Mouse (Mus musculus): ENCODE measurements around the gene Sec16a.

DNA sequence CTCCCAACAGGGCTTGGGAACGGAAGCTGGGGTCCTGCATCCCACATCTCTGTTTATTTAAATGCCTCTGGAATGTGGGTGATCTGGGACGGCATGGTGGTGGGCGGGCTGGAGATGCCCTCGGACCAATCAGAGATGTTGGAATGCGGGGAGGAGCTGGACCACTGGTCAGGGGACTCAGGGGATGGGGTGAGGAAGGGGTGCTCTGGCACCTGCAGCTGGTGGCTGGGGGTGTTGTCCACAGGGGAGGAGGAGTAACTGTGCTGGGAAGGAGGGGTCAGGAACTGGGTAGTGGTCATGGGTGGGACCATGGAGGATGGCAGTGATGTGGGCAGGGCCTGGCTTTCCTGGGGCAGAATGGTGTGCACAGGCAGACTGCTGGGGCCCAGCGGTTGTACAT, 14.5 kb upstream of the Sec16a start:
- TF ChIP-seq CTCF (IDR thresholded peaks at IDR 0.05; ENCODE audit: insufficient read depth, low read length) = no peak
- no peak for TF ChIP-seq POLR2A (IDR thresholded peaks at IDR 0.05; ENCODE audit: borderline replicate concordance, extremely low read depth, low read depth, low read length)
